Mouse (Mus musculus): ENCODE measurements around the gene Ccdc138. TPM values are rescaled to one million over a fixed set of nuclear protein-coding genes. Genes with fewer than 3 reads are reported as not detected.

Gene Ccdc138
- polyA plus RNA-seq (2014; fragmentation: Illumina TruSeq; extraction: RNeasy Lipid Tissue Mini Kit (QIAGEN cat#74804); ENCODE audit: low read depth, low replicate concordance), result 9.6 TPM

GRCm38 (mm10) chr10:58497320-58498284 lies at the start of gene Ccdc138:
TSS of gene Ccdc138 (plus strand) at chr10:58497948.

Other genes starting within 250 kb of the Ccdc138 start
- 152 TPM for gene Gcc2, start 242.5 kb upstream of the Ccdc138 start, polyA plus RNA-seq (2014; fragmentation: Illumina TruSeq; extraction: RNeasy Lipid Tissue Mini Kit (QIAGEN cat#74804); ENCODE audit: low read depth, low replicate concordance)
- gene Lims1, start 174.5 kb upstream of the Ccdc138 start, polyA plus RNA-seq (2014; fragmentation: Illumina TruSeq; extraction: RNeasy Lipid Tissue Mini Kit (QIAGEN cat#74804); ENCODE audit: low read depth, low replicate concordance), result 213 TPM
- 140 TPM for gene Ranbp2, start 51.0 kb upstream of the Ccdc138 start, polyA plus RNA-seq (2014; fragmentation: Illumina TruSeq; extraction: RNeasy Lipid Tissue Mini Kit (QIAGEN cat#74804); ENCODE audit: low read depth, low replicate concordance)
- gene Edar, start 177.7 kb downstream of the Ccdc138 start, polyA plus RNA-seq (2014; fragmentation: Illumina TruSeq; extraction: RNeasy Lipid Tissue Mini Kit (QIAGEN cat#74804); ENCODE audit: low read depth, low replicate concordance), result 0.22 TPM
- gene Gm17542, start 220.3 kb downstream of the Ccdc138 start, polyA plus RNA-seq (2014; fragmentation: Illumina TruSeq; extraction: RNeasy Lipid Tissue Mini Kit (QIAGEN cat#74804); ENCODE audit: low read depth, low replicate concordance), result not detected